Mouse (Mus musculus) neutrophil, adult 65 days (primary cell): ENCODE results near the gene Gm10486. TPM values are rescaled to one million over a fixed set of nuclear protein-coding genes. Genes with fewer than 3 reads are reported as not detected.

Experiments
- total RNA-seq: library from RNA; stranded (reverse); gene quantifications from 2 replicates; pipeline ENCODE4 v1.2.4, GENCODE M21; 2023

The Gm10486 gene
- total RNA-seq = not detected in 2 replicates

GRCm38 (mm10) chrX:35067084-35067483, at the start of gene Gm10486:
Gene Gm10486, plus strand, starts transcription at chrX:35067384.

